Mouse (Mus musculus) heart, embryonic 13.5 days (tissue): Measurements from ENCODE around the gene Ndufaf8. TPM values are rescaled to one million over a fixed set of nuclear protein-coding genes. Genes with fewer than 3 reads are reported as not detected.

Experiments used
- ATAC-seq: fragments of 200-750 bp; cut with Nextera tagmentation; 2 replicates; pipeline ENCODE4 v1.8.0; 2017; ENCODE audit warnings: moderate TSS enrichment; ENCODE audit not compliant: insufficient number of reproducible peaks, low FRiP score, low TSS enrichment; ENCODE audit errors: extremely low read depth
- H3K27ac ChIP-seq: fragments of 300-500 bp; sonication (generic); replicated peaks from 2 replicates; pipeline ENCODE4 v1.5.1; 2015; ENCODE audit warnings: moderate library complexity, mild to moderate bottlenecking, inconsistent platforms
- H3K27me3 ChIP-seq: fragments of 300-500 bp; sonication (generic); replicated peaks from 2 replicates; pipeline ENCODE4 v1.6.1; 2015; ENCODE audit warnings: mild to moderate bottlenecking, inconsistent platforms
- H3K36me3 ChIP-seq: fragments of 300-500 bp; sonication (generic); 2 replicates; pipeline ENCODE4 v1.6.1; 2015; ENCODE audit warnings: mild to moderate bottlenecking, inconsistent platforms
- H3K4me1 ChIP-seq: fragments of 300-500 bp; sonication (generic); 2 replicates; pipeline ENCODE4 v1.6.1; 2015; ENCODE audit warnings: inconsistent platforms
- H3K4me2 ChIP-seq: fragments of 300-500 bp; sonication (generic); 2 replicates; pipeline ENCODE4 v1.6.1; 2015; ENCODE audit warnings: inconsistent platforms, mild to moderate bottlenecking, moderate library complexity
- H3K4me3 ChIP-seq: fragments of 300-500 bp; sonication (generic); 2 replicates; pipeline ENCODE4 v1.5.1; 2015; ENCODE audit warnings: moderate library complexity, mild to moderate bottlenecking, inconsistent platforms
- H3K9ac ChIP-seq: fragments of 300-500 bp; sonication (generic); 2 replicates; pipeline ENCODE4 v1.6.1; 2015; ENCODE audit warnings: inconsistent platforms, mild to moderate bottlenecking, moderate library complexity
- H3K9me3 ChIP-seq: fragments of 300-500 bp; sonication (generic); 2 replicates; pipeline ENCODE4 v1.6.1; 2016; ENCODE audit warnings: inconsistent platforms
- WGBS: fragments of 180-500 bp; shearing (Covaris S2); methylation state at CpG from one replicate; pipeline ENCODE4 v1.1.7; 2015; ENCODE audit warnings: mixed read lengths; 5-methylcytosine and 5-hydroxymethylcytosine counted together
- polyA plus RNA-seq: library from polyadenylated mRNA; unstranded; fragments of >200 nt; fragmentation: Nextera tagmentation; extraction: Ambion mirVana; gene quantifications from 2 replicates; pipeline ENCODE4 v1.2.1, GENCODE M21; 2015

The Ndufaf8 gene
- polyA plus RNA-seq, 1 experiment from 2014 or later: 81.1 TPM

- Histone ChIP-seq H3K9me3 (no peaks in the 10 kb centered on the region), H3K36me3 (peaks cover 59% of the 10 kb centered on the region)
- 88% methylated on average over 4 of the region's 4 CpGs for WGBS
Measured at GRCm38 (mm10) chr11:120090661-120091060, 8.1 kb upstream of the Ndufaf8 start.

GRCm38 (mm10) chr11:120092817-120093591, 5.7 kb upstream of the Ndufaf8 start:
- H3K27me3 ChIP-seq: no peaks in the 10 kb centered on the region
- no peak for ATAC-seq
- 75% methylated on average over 23 of the region's 23 CpGs for WGBS
- H3K4me2 ChIP-seq: no peak overlapping the region
- H3K4me1 ChIP-seq: peaks cover 8% of the 10 kb centered on the region
- peaks cover 70% of the 10 kb centered on the region for H3K36me3 ChIP-seq
- no peak overlapping the region for H3K9ac ChIP-seq
- no peaks in the 10 kb centered on the region for H3K9me3 ChIP-seq
- H3K4me3 ChIP-seq: no peak overlapping the region
- H3K27ac ChIP-seq: no peak overlapping the region

More at GRCm38 (mm10) chr11:120090661-120091060, 8.1 kb upstream of the Ndufaf8 start:
- Histone ChIP-seq H3K27ac (no peak overlapping the region), H3K4me1 (peaks cover 12% of the 10 kb centered on the region), H3K27me3 (no peaks in the 10 kb centered on the region), H3K9ac (no peak overlapping the region), H3K4me3 (no peak overlapping the region), H3K4me2 (no peak overlapping the region)
- no peak for ATAC-seq

- H3K9ac ChIP-seq: peak overlapping the region; percentile 61; the same call in 1 of the 2 replicates
- peaks cover 44% of the 10 kb centered on the region for H3K36me3 ChIP-seq
- H3K27ac ChIP-seq: peak overlapping the region; percentile 67
- H3K4me3 ChIP-seq: no peak overlapping the region
- WGBS: 1% methylated on average over 3 of the region's 3 CpGs
- ATAC-seq: no peak
- no peaks in the 10 kb centered on the region for H3K27me3 ChIP-seq
- no peak overlapping the region for H3K4me2 ChIP-seq
- H3K4me1 ChIP-seq: peaks cover 43% of the 10 kb centered on the region
- no peaks in the 10 kb centered on the region for H3K9me3 ChIP-seq
Measured at GRCm38 (mm10) chr11:120101036-120101435, 2.3 kb downstream of the Ndufaf8 start.

GRCm38 (mm10) chr11:120103431-120103997, 4.8 kb downstream of the Ndufaf8 start:
- Histone ChIP-seq H3K4me2 (no peak overlapping the region), H3K9me3 (no peaks in the 10 kb centered on the region), H3K4me1 (peaks cover 34% of the 10 kb centered on the region), H3K27ac (no peak overlapping the region), H3K36me3 (peaks cover 60% of the 10 kb centered on the region), H3K4me3 (no peak overlapping the region), H3K9ac (peak overlapping the region; percentile 44; the same call in 1 of the 2 replicates), H3K27me3 (no peaks in the 10 kb centered on the region)
- 82% methylated on average over 3 of the region's 3 CpGs for WGBS
- no peak for ATAC-seq

- H3K9ac ChIP-seq: no peak overlapping the region
- no peak overlapping the region for H3K27ac ChIP-seq
- no peaks in the 10 kb centered on the region for H3K9me3 ChIP-seq
- H3K4me3 ChIP-seq: no peak overlapping the region
- H3K27me3 ChIP-seq: no peaks in the 10 kb centered on the region
- H3K4me2 ChIP-seq: no peak overlapping the region
- whole genome bisulfite sequencing: 73% methylated on average over 2 of the region's 2 CpGs
- peaks cover 33% of the 10 kb centered on the region for H3K4me1 ChIP-seq
- ATAC-seq: no peak
- peaks cover 73% of the 10 kb centered on the region for H3K36me3 ChIP-seq
Measured at GRCm38 (mm10) chr11:120107026-120107425, 8.3 kb downstream of the Ndufaf8 start.

- 82% methylated on average over 9 of the region's 9 CpGs for WGBS
- ATAC-seq: no peak
Measured at GRCm38 (mm10) chr11:120107796-120108195, 9.1 kb downstream of the Ndufaf8 start.

GRCm38 (mm10) chr11:120109558-120110210, 11.0 kb downstream of the Ndufaf8 start:
- WGBS: 79% methylated on average over 14 of the region's 14 CpGs
- Histone ChIP-seq H3K4me3 (no peak overlapping the region), H3K27ac (no peak overlapping the region), H3K4me2 (no peak overlapping the region), H3K27me3 (no peaks in the 10 kb centered on the region), H3K4me1 (peaks cover 46% of the 10 kb centered on the region), H3K36me3 (peaks cover 65% of the 10 kb centered on the region), H3K9ac (no peak overlapping the region), H3K9me3 (no peaks in the 10 kb centered on the region)
- ATAC-seq: no peak

More at GRCm38 (mm10) chr11:120107796-120108195, 9.1 kb downstream of the Ndufaf8 start:
- Histone ChIP-seq H3K4me3 (no peak overlapping the region), H3K4me2 (no peak overlapping the region), H3K9ac (no peak overlapping the region), H3K36me3 (peaks cover 73% of the 10 kb centered on the region), H3K27me3 (no peaks in the 10 kb centered on the region), H3K9me3 (no peaks in the 10 kb centered on the region), H3K4me1 (peaks cover 40% of the 10 kb centered on the region), H3K27ac (no peak overlapping the region)

GRCm38 (mm10) chr11:120110554-120110953, 11.8 kb downstream of the Ndufaf8 start:
- Histone ChIP-seq H3K4me3 (no peak overlapping the region), H3K9me3 (no peaks in the 10 kb centered on the region), H3K36me3 (peaks cover 65% of the 10 kb centered on the region), H3K4me1 (peaks cover 39% of the 10 kb centered on the region), H3K9ac (0 out of 2 replicates have a peak overlapping the region, but pooled peaks have one; percentile 8), H3K27me3 (no peaks in the 10 kb centered on the region), H3K27ac (no peak overlapping the region), H3K4me2 (no peak overlapping the region)
- WGBS: 61% methylated on average over 7 of the region's 7 CpGs
- ATAC-seq: no peak

GRCm38 (mm10) chr11:120111033-120111432, 12.3 kb downstream of the Ndufaf8 start:
- Histone ChIP-seq H3K4me3 (no peak overlapping the region), H3K9ac (0 out of 2 replicates have a peak overlapping the region, but pooled peaks have one; percentile 8), H3K4me1 (peaks cover 39% of the 10 kb centered on the region), H3K36me3 (peaks cover 65% of the 10 kb centered on the region), H3K27me3 (no peaks in the 10 kb centered on the region), H3K4me2 (no peak overlapping the region), H3K9me3 (no peaks in the 10 kb centered on the region), H3K27ac (peak overlapping the region; percentile 75; the same call in 1 of the 2 replicates)
- ATAC-seq: no peak
- WGBS: 4% methylated on average over 2 of the region's 2 CpGs

GRCm38 (mm10) chr11:120112136-120112535, 13.4 kb downstream of the Ndufaf8 start:
- Histone ChIP-seq H3K4me2 (0 out of 2 replicates have a peak overlapping the region, but pooled peaks have one; percentile 11), H3K36me3 (peaks cover 65% of the 10 kb centered on the region), H3K4me1 (peaks cover 39% of the 10 kb centered on the region), H3K9ac (peak overlapping the region; percentile 8; the same call in 1 of the 2 replicates), H3K27ac (peak overlapping the region; percentile 75), H3K9me3 (no peaks in the 10 kb centered on the region), H3K4me3 (no peak overlapping the region), H3K27me3 (no peaks in the 10 kb centered on the region)
- peak; percentile 51; the same call in 1 of the 2 replicates for ATAC-seq
- WGBS: 48% methylated on average over 4 of the region's 4 CpGs

- Histone ChIP-seq H3K4me3 (no peak overlapping the region), H3K4me2 (no peak overlapping the region), H3K36me3 (peaks cover 62% of the 10 kb centered on the region), H3K27me3 (no peaks in the 10 kb centered on the region), H3K4me1 (peaks cover 43% of the 10 kb centered on the region), H3K9me3 (no peaks in the 10 kb centered on the region), H3K27ac (no peak overlapping the region), H3K9ac (no peak overlapping the region)
- no peak for ATAC-seq
- WGBS: 91% methylated on average over 21 of the region's 21 CpGs
Measured at GRCm38 (mm10) chr11:120114488-120115215, 15.9 kb downstream of the Ndufaf8 start.
